Mouse (Mus musculus) erythroid progenitor cell, adult 5-6 weeks (primary cell): ENCODE data around the gene Spns2. TPM values are rescaled to one million over a fixed set of nuclear protein-coding genes. Genes with fewer than 3 reads are reported as not detected.

Experiments used
- ATAC-seq: replicated peaks from 2 replicates; pipeline ENCODE4 v1.8.0; 2016; ENCODE audit warnings: moderate number of reproducible peaks, mild to moderate bottlenecking, moderate TSS enrichment, inconsistent platforms; ENCODE audit not compliant: poor library complexity, low FRiP score, severe bottlenecking
- total RNA-seq, 2 experiments: library from RNA; stranded (forward) in 1 of 2; stranded (reverse) in 1 of 2; fragments of 150-400 nt in 1 of 2; fragments of 186-747, 209-891 nt in 1 of 2; gene quantifications; 2 replicates each; pipeline versions ENCODE4 v1.2.3 to v1.2.4; 2015 to 2017; ENCODE audit warnings: low replicate concordance in 2 of 2

Spns2 gene
- 0.72 and 5.0 TPM in 2 replicates for total RNA-seq (2015; ENCODE audit: low replicate concordance)
- total RNA-seq (2017; ENCODE audit: low replicate concordance): 0.77 TPM in 1 of 2 replicates, not detected in the other

DNA sequence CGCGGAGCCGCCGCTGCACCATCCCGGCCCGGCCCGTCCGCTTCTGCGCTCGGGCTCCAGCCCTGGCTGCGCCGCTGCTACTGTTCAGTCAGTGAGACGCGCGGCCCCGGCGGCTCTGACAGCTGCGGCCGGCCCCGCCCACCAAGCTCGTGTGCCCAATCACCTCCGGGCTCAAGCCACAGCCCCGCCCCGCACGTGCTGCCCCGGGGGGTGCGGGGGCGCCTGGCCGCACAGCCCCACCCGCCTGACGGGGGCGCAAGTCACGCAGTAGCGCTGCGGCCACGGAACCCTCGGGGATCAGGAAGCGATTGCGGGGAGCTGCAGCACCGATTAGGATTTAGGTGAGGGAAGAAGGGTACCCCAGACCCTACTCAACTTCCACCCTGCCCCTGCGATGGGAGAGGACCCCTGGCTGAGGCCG is at the start of gene Spns2:
Spns2 (minus strand) TSS at position 24 of the 421 bp plus-strand sequence.
- ATAC-seq: no peak

DNA sequence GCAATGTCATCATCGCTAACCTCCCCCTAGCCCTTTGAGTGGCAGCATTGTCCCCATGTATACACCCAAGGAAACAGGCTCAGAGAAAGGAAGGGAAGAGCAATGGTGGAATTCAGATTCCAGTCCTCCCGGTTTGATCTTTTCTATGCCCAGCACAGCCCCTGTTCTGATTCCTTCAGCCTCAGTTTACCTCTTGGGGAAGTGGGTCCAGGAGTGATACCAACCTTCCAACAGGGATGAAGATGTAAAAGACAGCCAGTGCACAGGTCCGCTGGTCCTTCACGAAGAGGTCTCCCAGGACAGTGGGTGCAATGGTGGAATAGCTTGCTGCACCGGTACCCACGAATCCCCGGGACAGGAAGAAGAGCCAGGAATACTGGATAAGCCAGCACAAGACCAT is 49.1 kb upstream of the Spns2 start:
- ATAC-seq: no peak

DNA sequence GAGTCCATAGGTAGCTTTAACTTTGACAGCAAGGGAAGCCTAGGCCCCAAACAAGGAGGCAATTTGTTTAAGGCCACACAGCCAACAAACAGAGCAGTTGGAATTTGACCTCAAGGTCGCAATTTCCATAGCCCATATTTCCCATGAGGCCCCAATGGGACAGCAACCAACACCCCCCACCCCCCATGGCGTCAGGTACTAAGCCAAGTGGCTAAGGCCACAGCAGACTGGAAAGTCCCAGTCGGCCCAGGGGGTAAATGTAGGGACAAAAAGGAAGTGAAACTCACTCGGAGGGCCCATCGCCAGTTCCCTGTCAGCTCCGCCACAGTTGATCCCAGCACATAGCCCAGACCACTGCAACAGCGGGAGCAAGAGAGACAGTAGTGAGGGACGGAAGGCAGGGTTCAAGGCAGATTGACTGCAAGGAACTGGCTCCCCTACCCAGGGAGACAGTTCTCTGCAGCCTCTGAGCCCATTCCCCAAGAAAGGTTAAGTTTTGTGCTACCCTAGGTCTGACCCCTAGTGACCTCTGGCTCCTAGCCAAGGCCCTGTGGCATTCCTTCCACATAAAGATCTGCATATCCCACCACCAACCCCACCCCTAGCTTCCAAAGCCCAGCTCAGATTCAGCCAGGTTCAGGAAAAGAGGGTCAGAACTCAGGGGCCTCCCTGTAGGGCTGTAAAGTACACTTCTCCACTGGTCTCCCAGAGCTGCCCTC is 48.5 kb upstream of the Spns2 start:
- ATAC-seq: no peak

GRCm38 (mm10) chr11:72537503-72537902 is 47.8 kb upstream of the Spns2 start:
- ATAC-seq: no peak

- ATAC-seq: 0 out of 2 replicates have a peak, but pooled peaks have one; percentile 35
Measured at GRCm38 (mm10) chr11:72535519-72535918, 45.8 kb upstream of the Spns2 start.

- ATAC-seq: no peak
Measured at GRCm38 (mm10) chr11:72532890-72533289, 43.2 kb upstream of the Spns2 start.

DNA sequence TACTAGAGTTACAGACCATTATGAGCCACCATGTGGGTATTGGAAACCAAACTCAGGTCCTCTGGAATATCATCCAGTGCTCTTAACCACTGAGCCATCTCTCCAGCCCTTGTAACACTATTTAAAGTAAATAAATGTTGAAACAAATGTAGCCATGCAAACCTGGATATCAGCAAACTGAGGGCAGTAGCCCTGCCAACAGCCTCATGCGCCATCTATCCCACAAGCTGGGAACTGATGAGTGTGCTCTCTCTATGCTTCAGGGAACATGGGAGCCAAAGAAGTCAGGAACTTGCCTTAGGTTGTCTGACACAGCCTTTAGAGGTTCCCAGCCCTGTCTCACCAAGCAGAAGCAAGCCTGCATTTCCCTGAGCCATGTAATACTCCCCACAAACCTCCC is 41.9 kb upstream of the Spns2 start:
- no peak for ATAC-seq

- no peak for ATAC-seq
Measured at GRCm38 (mm10) chr11:72531144-72531543, 41.4 kb upstream of the Spns2 start.

DNA sequence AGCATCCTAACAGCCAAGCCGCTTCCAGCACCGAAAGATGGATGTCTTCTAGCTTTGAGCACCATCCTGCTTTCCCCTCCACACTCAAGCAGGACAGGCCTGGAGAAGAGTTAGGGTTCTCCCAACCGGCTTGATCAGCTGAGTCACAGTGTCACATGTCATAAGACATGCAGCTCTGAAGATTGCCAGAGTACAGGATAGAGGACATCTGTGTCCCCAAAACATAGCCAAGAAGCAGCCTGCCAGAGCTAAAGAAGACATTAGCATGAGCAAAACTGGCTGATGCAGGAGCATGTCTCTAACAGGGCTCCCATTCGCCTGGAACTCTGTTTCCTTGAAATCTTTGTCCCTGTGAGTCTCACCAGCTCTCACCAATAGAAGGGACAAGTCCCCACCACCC is 36.5 kb upstream of the Spns2 start:
- no peak for ATAC-seq

DNA sequence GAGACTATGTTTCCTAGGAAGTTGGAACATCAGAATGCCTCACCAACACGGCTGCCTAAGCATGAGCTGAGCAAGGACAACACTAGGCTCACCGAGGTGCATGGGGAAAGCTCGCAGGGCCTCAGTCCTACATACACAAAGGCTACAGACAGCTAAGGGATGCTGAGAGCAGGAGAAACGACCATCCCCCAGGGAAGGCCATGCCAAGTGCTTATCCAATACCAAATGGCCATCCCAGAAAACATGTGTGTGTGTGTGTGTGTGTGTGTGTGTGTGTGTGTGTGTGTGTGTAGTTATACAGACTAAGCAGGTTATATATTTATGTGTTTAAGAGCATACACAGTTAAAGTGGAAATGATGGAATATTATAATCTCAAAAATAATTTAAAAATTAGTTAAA is 34.0 kb upstream of the Spns2 start:
- ATAC-seq: no peak

DNA sequence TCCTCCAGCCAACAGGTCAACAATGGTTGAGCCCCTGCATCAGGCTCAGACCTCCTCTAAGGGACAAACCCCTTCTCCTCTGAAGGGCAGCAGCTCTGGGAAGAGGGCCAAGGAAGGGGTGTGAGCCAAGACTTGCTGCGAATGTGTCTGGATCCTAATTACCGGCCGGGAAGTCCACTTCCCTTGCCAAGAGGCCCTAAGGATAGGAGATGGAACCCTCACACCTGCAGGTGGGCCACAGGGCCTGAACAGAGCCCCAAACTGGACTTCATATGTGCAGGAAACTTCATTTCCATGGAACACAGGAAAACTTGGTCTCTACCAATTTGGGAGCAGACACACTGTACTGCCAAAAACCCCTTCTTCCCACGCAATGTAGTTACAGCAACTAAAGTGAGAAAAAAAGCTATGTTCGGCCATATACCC is 32.9 kb upstream of the Spns2 start:
- no peak for ATAC-seq

GRCm38 (mm10) chr11:72521598-72522541 is 32.2 kb upstream of the Spns2 start:
- ATAC-seq: no peak

DNA sequence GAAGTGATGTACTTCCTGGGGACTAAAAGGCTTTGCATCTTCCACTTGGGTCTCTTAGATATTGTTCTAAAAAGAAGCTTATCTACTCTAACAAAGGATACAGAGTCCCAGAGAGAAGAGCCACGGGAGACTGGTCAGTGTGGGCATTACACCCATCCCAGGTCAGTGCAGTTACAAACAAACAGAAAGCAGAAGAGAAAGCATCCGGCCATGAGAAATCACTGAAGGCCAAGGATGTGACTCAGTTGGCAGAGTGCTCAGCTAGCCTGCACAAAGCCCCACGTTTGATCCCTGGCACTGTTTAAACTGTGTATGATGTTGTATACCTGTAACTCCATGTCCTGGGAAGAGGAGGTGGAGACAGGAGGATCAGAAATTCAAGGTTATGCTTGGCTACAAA is 30.2 kb upstream of the Spns2 start:
- ATAC-seq: no peak

DNA sequence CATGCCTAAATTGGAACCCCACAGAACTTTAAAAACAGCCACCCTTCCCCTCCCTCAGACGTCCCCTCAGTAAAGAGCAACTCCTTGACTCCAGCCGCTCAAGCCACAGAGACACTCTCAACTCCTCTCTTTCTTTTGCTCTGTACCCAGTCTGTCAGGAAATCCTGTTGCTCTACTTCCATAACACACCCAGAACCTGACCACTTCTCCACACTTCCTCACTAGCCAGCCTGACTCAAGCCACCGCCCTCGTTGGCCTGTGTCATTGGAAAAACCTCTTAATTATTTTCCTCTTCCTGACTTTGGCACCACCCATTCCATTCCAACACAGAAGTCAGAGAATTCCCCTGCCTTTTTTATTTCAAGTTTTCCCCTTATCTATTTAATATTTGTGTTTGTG is 29.5 kb upstream of the Spns2 start:
- no peak for ATAC-seq

DNA sequence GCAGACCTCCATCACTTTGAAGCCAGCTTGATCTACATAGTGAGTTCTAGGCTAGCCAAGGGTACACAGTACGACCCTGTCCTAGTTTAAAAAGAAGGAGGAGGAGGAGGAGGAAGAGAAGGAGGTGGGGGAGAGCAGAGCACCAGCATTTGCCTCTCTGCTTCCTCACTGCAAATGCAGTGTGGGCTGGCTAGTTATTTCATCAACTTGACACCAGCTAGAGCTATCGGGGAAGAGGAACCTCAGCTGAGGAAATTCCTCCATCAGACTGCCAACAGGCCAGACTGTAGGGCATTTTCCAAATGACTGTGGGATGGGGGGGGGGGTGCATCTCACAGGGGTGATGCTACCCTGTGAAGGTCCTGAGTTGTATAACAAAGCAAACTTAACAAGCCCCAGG is 28.7 kb upstream of the Spns2 start:
- no peak for ATAC-seq

DNA sequence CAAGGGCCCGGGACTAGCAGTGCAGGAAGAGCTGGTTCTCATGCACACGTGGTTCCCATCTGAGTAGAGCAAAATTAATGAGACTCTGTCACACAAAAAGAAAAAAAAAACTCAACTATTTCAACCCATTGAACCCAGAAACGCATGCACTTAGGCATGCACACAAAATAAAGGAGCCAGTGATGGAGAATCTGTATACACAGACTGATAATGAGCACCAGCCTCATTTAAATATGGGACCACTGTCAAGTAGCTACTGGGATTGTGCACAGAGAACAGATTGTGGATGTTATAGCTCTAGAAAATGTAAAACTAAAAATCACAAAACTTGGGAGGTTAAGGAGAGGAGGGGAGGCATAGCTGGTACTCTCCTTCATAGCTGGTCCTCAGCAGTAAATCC is 25.3 kb upstream of the Spns2 start:
- ATAC-seq: no peak

DNA sequence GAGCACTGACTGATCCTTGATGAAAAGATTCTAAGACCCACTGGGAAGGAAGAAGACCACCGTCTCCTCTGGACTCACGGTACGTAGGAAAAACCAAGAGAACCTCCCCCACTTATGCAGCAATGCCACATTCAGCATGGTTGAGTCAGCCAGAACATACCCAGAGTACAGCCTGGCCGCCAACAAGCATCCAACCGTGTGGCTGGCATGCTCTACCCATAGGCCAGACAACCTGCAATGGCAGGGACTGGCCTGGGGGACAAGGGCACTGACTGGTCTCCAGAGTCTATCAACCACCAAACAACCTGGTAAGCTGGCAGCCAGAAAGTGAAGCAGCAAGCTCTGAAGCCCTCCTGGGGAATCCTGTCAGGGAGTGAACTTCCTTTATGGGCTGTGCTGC is 18.9 kb upstream of the Spns2 start:
- no peak for ATAC-seq

DNA sequence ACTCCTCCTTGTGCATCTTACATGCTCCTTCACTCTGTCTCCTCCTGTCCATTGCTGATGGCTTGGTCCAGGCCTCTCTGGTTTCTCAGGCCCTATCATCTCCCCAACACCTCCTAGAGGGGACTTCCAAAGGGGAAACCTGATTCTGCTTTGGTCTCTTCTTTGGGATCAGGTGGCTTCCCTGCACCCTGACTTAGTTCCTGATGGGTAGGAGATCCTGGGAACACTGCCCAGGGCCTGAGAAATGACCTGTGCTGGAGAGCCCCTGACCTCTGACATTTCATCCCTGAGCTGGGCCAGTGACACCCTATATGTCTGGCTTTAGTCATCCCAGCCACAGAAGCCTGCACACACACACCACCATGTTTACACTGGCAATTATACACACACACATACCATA is 17.9 kb upstream of the Spns2 start:
- ATAC-seq: no peak

- no peak for ATAC-seq
Measured at GRCm38 (mm10) chr11:72504016-72504797, 14.5 kb upstream of the Spns2 start.

GRCm38 (mm10) chr11:72503501-72503921 is 13.8 kb upstream of the Spns2 start:
- ATAC-seq: no peak
